Mouse (Mus musculus) forebrain, embryonic 13.5 days (tissue): ENCODE results near the gene Chadl. TPM values are rescaled to one million over a fixed set of nuclear protein-coding genes. Genes with fewer than 3 reads are reported as not detected.
"Not testable (repeated sequence)": the region's sequence is repeated elsewhere in the genome, so short reads cannot be mapped to it uniquely, and the experiment has no call there.

Source experiments
- ATAC-seq: fragments of 200-750 bp; cut with Nextera tagmentation; 2 replicates; pipeline ENCODE4 v1.8.0; 2017
- H3K27ac ChIP-seq: fragments of 300-500 bp; sonication (generic); 2 replicates; pipeline ENCODE4 v1.5.1; 2015; ENCODE audit warnings: inconsistent platforms, mild to moderate bottlenecking, moderate library complexity
- H3K27me3 ChIP-seq: fragments of 300-500 bp; sonication (generic); 2 replicates; pipeline ENCODE4 v1.6.1; 2015; ENCODE audit warnings: mild to moderate bottlenecking, inconsistent platforms
- H3K36me3 ChIP-seq: fragments of 300-500 bp; sonication (generic); 2 replicates; pipeline ENCODE4 v1.6.1; 2015; ENCODE audit warnings: mild to moderate bottlenecking, inconsistent platforms; ENCODE audit not compliant: poor library complexity, severe bottlenecking
- H3K4me1 ChIP-seq: fragments of 300-500 bp; sonication (generic); 2 replicates; pipeline ENCODE4 v1.6.1; 2015; ENCODE audit warnings: inconsistent platforms
- H3K4me2 ChIP-seq: fragments of 300-500 bp; sonication (generic); 2 replicates; pipeline ENCODE4 v1.6.1; 2015; ENCODE audit warnings: inconsistent platforms, mild to moderate bottlenecking, moderate library complexity
- H3K4me3 ChIP-seq: fragments of 300-500 bp; sonication (generic); 2 replicates; pipeline ENCODE4 v1.5.1; 2015; ENCODE audit warnings: mild to moderate bottlenecking, inconsistent platforms
- H3K9ac ChIP-seq: fragments of 300-500 bp; sonication (generic); 2 replicates; pipeline ENCODE4 v1.6.1; 2015; ENCODE audit warnings: mild to moderate bottlenecking, inconsistent platforms
- H3K9me3 ChIP-seq: fragments of 300-500 bp; sonication (generic); replicated peaks from 2 replicates; pipeline ENCODE4 v1.6.1; 2016; ENCODE audit warnings: inconsistent platforms
- WGBS: fragments of 180-500 bp; shearing (Covaris S2); methylation state at CpG from one replicate; pipeline ENCODE4 v1.1.7; 2015; 5-methylcytosine and 5-hydroxymethylcytosine counted together
- polyA plus RNA-seq: library from polyadenylated mRNA; unstranded; fragments of >200 nt; fragmentation: Nextera tagmentation; extraction: Ambion mirVana; gene quantifications from 2 replicates; pipeline ENCODE4 v1.2.1, GENCODE M21; 2015

The Chadl gene
- 7.4 and 7.7 TPM in 2 replicates for polyA plus RNA-seq

- H3K9ac ChIP-seq: no peak within 1 kb of the TSS
- H3K4me1 ChIP-seq: peaks cover 21% of the 10 kb centered on the region
- H3K27ac ChIP-seq: no peak within 1 kb of the TSS
- WGBS: 51% methylated on average over 7 of the region's 7 CpGs
- H3K4me3 ChIP-seq: no peak within 1 kb of the TSS
- peaks cover 45% of the 10 kb centered on the region for H3K27me3 ChIP-seq
- H3K36me3 ChIP-seq: peaks cover 2% of the 10 kb centered on the region; the same call in 1 of the 2 replicates
- no peaks in the 10 kb centered on the region for H3K9me3 ChIP-seq
- H3K4me2 ChIP-seq: no peak within 1 kb of the TSS
- no peak for ATAC-seq
Measured at GRCm38 (mm10) chr15:81697175-81697574, at the start of gene Chadl. Gene Chadl, minus strand, starts transcription at chr15:81697287.

DNA sequence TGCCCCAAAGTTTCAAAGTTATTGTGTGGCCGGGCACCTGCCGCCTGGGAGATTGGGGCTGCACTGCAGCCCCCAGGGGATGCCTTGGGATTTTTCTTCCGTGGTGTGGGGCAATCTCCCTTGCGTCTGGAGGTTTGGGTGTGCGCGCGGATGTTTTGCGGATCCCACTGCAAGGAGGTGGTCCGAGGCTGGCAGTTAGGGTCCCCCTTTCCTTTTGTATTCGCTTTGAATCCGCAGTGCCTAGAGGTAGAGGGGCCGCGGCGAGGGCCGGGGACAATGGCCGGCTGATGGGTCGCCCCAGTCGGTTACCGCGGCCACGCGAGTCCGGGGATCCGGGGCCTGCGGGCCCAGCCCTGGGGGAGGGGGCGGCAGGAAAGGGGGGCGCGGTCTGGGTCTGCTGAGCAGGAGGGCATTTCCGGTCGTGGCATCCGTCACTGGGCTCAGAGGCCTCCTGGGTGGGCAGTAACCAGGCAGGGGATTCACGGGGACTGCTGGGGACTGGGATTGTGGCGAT is 48.6 kb upstream of the Chadl start:
- Histone ChIP-seq H3K9ac (peak overlapping the region; percentile 98), H3K27me3 (no peaks in the 10 kb centered on the region), H3K4me2 (peak overlapping the region; percentile 85), H3K27ac (peak overlapping the region; percentile 95), H3K36me3 (no peaks in the 10 kb centered on the region), H3K4me3 (peak overlapping the region; percentile 98), H3K4me1 (peaks cover 29% of the 10 kb centered on the region), H3K9me3 (no peaks in the 10 kb centered on the region)
- peak; percentile 90 for ATAC-seq
- under 1% methylated on average over 26 of the region's 33 CpGs for whole genome bisulfite sequencing

DNA sequence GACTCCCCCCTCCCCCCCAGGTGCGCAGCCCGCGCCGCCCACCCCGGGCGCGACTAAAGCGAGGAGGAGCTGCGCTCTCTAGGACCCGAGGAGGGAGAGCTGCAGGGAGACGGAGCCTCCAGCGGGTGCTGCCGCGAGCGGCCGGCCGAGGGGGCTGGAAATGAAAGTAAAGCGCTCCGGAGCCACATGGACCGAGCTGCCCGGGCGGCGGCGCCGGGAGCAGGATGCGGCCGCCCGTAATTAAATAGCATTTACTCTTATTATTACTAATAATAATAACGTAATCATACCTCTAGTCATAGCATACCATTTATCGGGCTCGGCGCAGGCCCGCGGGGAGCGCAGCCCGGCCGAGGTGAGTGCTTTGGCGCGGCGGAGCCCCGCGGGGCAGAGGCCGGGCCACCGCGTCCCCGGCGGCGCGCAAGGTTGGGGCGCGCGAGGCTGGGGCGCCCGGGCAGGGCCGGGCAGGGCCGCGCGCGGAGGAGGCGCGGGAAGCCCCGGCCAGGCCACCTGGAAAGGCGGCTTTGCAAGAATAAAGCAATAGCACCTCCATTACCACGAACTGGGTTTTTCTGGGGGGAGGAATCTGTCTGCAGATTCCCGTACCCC is 48.0 kb upstream of the Chadl start, which contains the start of the genes Zc3h7b and Rangap1:
Gene Zc3h7b (plus strand): TSS at position 66 of the 609 bp plus-strand sequence.
Gene Rangap1 (minus strand): TSS at position 539 of the 609 bp plus-strand sequence.
- WGBS: 0% methylated on average over 49 of the region's 65 CpGs
- peak; percentile 87 for ATAC-seq

GRCm38 (mm10) chr15:81742368-81742767 is 45.3 kb upstream of the Chadl start:
- not testable (repeated sequence) for H3K27ac ChIP-seq, ATAC-seq, H3K4me2 ChIP-seq, H3K27me3 ChIP-seq, H3K9me3 ChIP-seq, H3K4me3 ChIP-seq, H3K36me3 ChIP-seq, H3K9ac ChIP-seq
- WGBS: 39% methylated on average over 2 of the region's 2 CpGs
- H3K4me1 ChIP-seq: peaks cover 19% of the 10 kb centered on the region

More for the DNA sequence above, 48.0 kb upstream of the Chadl start, which contains the start of the genes Zc3h7b and Rangap1:
- H3K9me3 ChIP-seq: no peaks in the 10 kb centered on the region
- H3K9ac ChIP-seq: peak within 1 kb of the TSS; percentile 98
- H3K4me1 ChIP-seq: peaks cover 29% of the 10 kb centered on the region
- peak within 1 kb of the TSS; percentile 85 for H3K4me2 ChIP-seq
- no peaks in the 10 kb centered on the region for H3K36me3 ChIP-seq
- H3K27ac ChIP-seq: peak within 1 kb of the TSS; percentile 95
- H3K4me3 ChIP-seq: peak within 1 kb of the TSS; percentile 98
- no peaks in the 10 kb centered on the region for H3K27me3 ChIP-seq

DNA sequence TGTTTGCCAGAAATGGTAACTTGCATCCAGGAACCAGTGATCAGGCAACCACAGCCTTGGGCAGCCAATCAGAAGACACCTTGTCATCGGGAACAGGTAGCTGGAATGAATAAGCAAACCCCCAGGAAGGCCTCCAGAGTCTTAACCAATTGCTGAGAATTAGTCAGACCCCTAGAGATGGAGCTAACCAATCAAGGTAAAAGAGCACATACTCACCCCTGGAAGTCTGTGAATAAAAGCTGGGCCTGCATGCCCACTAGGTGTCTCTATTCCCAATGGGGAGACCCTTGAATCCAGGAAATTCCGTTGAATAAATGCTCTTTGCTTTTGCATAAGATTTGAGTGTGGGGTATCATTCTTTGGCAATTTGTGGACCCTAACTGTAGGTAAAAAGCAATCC is 42.8 kb upstream of the Chadl start:
- 2% methylated on average over 2 of the region's 2 CpGs for WGBS
- Histone ChIP-seq H3K4me1 (peaks cover 6% of the 10 kb centered on the region), H3K36me3 (no peaks in the 10 kb centered on the region), H3K4me3 (no peak overlapping the region), H3K9ac (no peak overlapping the region), H3K27me3 (no peaks in the 10 kb centered on the region), H3K4me2 (no peak overlapping the region), H3K27ac (no peak overlapping the region), H3K9me3 (no peaks in the 10 kb centered on the region)
- ATAC-seq: no peak

DNA sequence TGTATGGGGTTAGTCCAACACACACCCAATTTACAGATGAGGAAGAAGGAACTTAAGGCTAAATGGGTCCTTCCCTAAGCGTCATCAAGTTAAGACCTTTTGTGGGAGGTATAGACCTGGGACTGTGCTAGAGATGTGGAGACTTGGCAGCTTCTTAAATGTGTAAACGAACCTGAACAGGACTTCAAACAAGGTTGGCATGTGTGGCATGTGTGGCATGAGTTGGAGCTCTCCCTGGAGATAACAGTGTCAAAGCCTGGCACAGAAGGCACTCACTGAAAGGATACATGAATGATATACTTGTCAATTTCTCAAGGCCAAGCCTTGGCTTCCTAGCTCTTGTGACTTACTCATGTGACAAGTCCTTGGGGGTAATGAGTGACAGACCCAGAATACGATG is 42.2 kb upstream of the Chadl start:
- no peak overlapping the region for H3K4me3 ChIP-seq
- H3K9me3 ChIP-seq: no peaks in the 10 kb centered on the region
- H3K36me3 ChIP-seq: no peaks in the 10 kb centered on the region
- H3K27ac ChIP-seq: no peak overlapping the region
- 81% methylated on average over 3 of the region's 3 CpGs for WGBS
- H3K27me3 ChIP-seq: no peaks in the 10 kb centered on the region
- H3K9ac ChIP-seq: no peak overlapping the region
- H3K4me2 ChIP-seq: no peak overlapping the region
- H3K4me1 ChIP-seq: peaks cover 4% of the 10 kb centered on the region
- no peak for ATAC-seq

- ATAC-seq: no peak
- H3K9ac ChIP-seq: no peak overlapping the region
- H3K4me3 ChIP-seq: no peak overlapping the region
- WGBS: 67% methylated on average over 3 of the region's 3 CpGs
- H3K27me3 ChIP-seq: no peaks in the 10 kb centered on the region
- H3K27ac ChIP-seq: no peak overlapping the region
- H3K36me3 ChIP-seq: no peaks in the 10 kb centered on the region
- H3K4me2 ChIP-seq: no peak overlapping the region
- no peaks in the 10 kb centered on the region for H3K9me3 ChIP-seq
- no peaks in the 10 kb centered on the region for H3K4me1 ChIP-seq
Measured at GRCm38 (mm10) chr15:81735075-81735474, 38.0 kb upstream of the Chadl start.

- H3K9ac ChIP-seq: peak overlapping the region; percentile 96
- peak overlapping the region; percentile 100 for H3K4me3 ChIP-seq
- peaks cover 22% of the 10 kb centered on the region for H3K4me1 ChIP-seq
- no peaks in the 10 kb centered on the region for H3K9me3 ChIP-seq
- 5% methylated on average over 41 of the region's 41 CpGs for WGBS
- ATAC-seq: peak; percentile 100
- peak overlapping the region; percentile 68 for H3K27ac ChIP-seq
- H3K4me2 ChIP-seq: peak overlapping the region; percentile 95
- peaks cover 14% of the 10 kb centered on the region for H3K36me3 ChIP-seq
- no peaks in the 10 kb centered on the region for H3K27me3 ChIP-seq
Measured at GRCm38 (mm10) chr15:81729792-81730635, 32.9 kb upstream of the Chadl start.

GRCm38 (mm10) chr15:81729241-81729791 is 32.2 kb upstream of the Chadl start:
- WGBS: under 1% methylated on average over 49 of the region's 49 CpGs
- Histone ChIP-seq H3K36me3 (peaks cover 19% of the 10 kb centered on the region), H3K4me2 (peak overlapping the region; percentile 95), H3K27me3 (no peaks in the 10 kb centered on the region), H3K9me3 (no peaks in the 10 kb centered on the region), H3K4me3 (peak overlapping the region; percentile 100), H3K27ac (peak overlapping the region; percentile 68), H3K9ac (peak overlapping the region; percentile 96), H3K4me1 (peaks cover 22% of the 10 kb centered on the region)
- peak; percentile 14; the same call in 1 of the 2 replicates for ATAC-seq

DNA sequence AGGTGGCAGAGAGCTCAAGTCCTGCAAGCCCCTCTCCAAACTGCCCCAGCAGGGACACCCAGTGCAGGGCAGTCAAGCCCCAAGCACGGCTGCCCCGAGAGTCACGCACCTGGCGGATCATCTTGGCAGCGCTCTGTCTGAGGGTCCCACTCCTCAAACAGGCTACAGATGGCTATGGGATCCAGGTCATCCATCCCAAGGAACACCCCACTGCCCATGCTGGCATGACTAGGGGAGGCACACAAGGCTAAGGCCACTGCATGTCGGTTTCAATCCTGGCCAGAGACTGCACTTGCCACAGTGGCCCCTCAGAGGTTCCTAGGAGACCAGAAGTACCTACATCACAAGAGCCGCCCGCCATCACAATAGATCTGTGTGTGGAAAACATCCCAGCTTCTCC is 28.9 kb upstream of the Chadl start:
- no peaks in the 10 kb centered on the region for H3K27me3 ChIP-seq
- 93% methylated on average over 8 of the region's 8 CpGs for WGBS
- no peaks in the 10 kb centered on the region for H3K9me3 ChIP-seq
- no peak overlapping the region for H3K9ac ChIP-seq
- H3K36me3 ChIP-seq: peaks cover 53% of the 10 kb centered on the region
- H3K4me2 ChIP-seq: no peak overlapping the region
- no peak overlapping the region for H3K27ac ChIP-seq
- peaks cover 22% of the 10 kb centered on the region for H3K4me1 ChIP-seq
- no peak for ATAC-seq
- no peak overlapping the region for H3K4me3 ChIP-seq

GRCm38 (mm10) chr15:81723653-81724052 is 26.6 kb upstream of the Chadl start:
- H3K4me3 ChIP-seq: no peak overlapping the region
- no peak overlapping the region for H3K9ac ChIP-seq
- no peak overlapping the region for H3K4me2 ChIP-seq
- no peaks in the 10 kb centered on the region for H3K27me3 ChIP-seq
- 95% methylated on average over 11 of the region's 11 CpGs for WGBS
- no peak for ATAC-seq
- peaks cover 17% of the 10 kb centered on the region for H3K4me1 ChIP-seq
- peaks cover 76% of the 10 kb centered on the region for H3K36me3 ChIP-seq
- no peak overlapping the region for H3K27ac ChIP-seq
- no peaks in the 10 kb centered on the region for H3K9me3 ChIP-seq

GRCm38 (mm10) chr15:81722361-81722760 is 25.3 kb upstream of the Chadl start:
- no peak for ATAC-seq
- Histone ChIP-seq H3K9ac (no peak overlapping the region), H3K27me3 (no peaks in the 10 kb centered on the region), H3K9me3 (no peaks in the 10 kb centered on the region), H3K36me3 (peaks cover 89% of the 10 kb centered on the region), H3K4me2 (no peak overlapping the region), H3K27ac (no peak overlapping the region), H3K4me1 (peaks cover 13% of the 10 kb centered on the region; the same call in 1 of the 2 replicates), H3K4me3 (no peak overlapping the region)
- WGBS: 95% methylated on average over 5 of the region's 5 CpGs
